Mouse (Mus musculus): Measurements from ENCODE around the gene Gpcpd1. TPM values are rescaled to one million over a fixed set of nuclear protein-coding genes. Genes with fewer than 3 reads are reported as not detected.

The Gpcpd1 gene
- polyA plus RNA-seq, 1 experiment: not detected

- no peak for TF ChIP-seq POLR2A (IDR thresholded peaks at IDR 0.05; ENCODE audit: insufficient read depth, low read depth, low read length)
- TF ChIP-seq CTCF (IDR thresholded peaks at IDR 0.05; ENCODE audit: insufficient read depth, low read depth, low read length): no peak
- no peak overlapping the region for H3K4me3 ChIP-seq (ENCODE audit: insufficient read depth, low read depth, low read length)
- H3K27ac ChIP-seq (ENCODE audit: insufficient read depth, low read depth, low read length): no peak overlapping the region
- H3K4me1 ChIP-seq (ENCODE audit: control insufficient read depth, insufficient read depth, low read length): peaks cover 23% of the 10 kb centered on the region
- 67% methylated on average over 5 of the region's 7 CpGs for WGBS
Measured at GRCm38 (mm10) chr2:132511011-132511818, 76.3 kb downstream of the Gpcpd1 start.

- no peak overlapping the region for H3K4me3 ChIP-seq (ENCODE audit: insufficient read depth, low read depth, low read length)
- no peak overlapping the region for H3K27ac ChIP-seq (ENCODE audit: insufficient read depth, low read depth, low read length)
- 94% methylated on average over 1 of the region's 1 CpGs for WGBS
- no peak for TF ChIP-seq POLR2A (IDR thresholded peaks at IDR 0.05; ENCODE audit: insufficient read depth, low read depth, low read length)
- TF ChIP-seq CTCF (IDR thresholded peaks at IDR 0.05; ENCODE audit: insufficient read depth, low read depth, low read length): no peak
- peaks cover 23% of the 10 kb centered on the region for H3K4me1 ChIP-seq (ENCODE audit: control insufficient read depth, insufficient read depth, low read length)
Measured at GRCm38 (mm10) chr2:132509714-132510113, 77.8 kb downstream of the Gpcpd1 start.

- TF ChIP-seq CTCF (IDR thresholded peaks at IDR 0.05; ENCODE audit: insufficient read depth, low read depth, low read length) (no peak), POLR2A (IDR thresholded peaks at IDR 0.05; ENCODE audit: insufficient read depth, low read depth, low read length) (no peak)
Measured at GRCm38 (mm10) chr2:132509261-132509660, 78.3 kb downstream of the Gpcpd1 start.

GRCm38 (mm10) chr2:132507521-132507920 is 80.0 kb downstream of the Gpcpd1 start:
- H3K4me1 ChIP-seq (ENCODE audit: control insufficient read depth, insufficient read depth, low read length): peaks cover 3% of the 10 kb centered on the region
- TF ChIP-seq POLR2A (IDR thresholded peaks at IDR 0.05; ENCODE audit: insufficient read depth, low read depth, low read length): no peak
- no peak for TF ChIP-seq CTCF (IDR thresholded peaks at IDR 0.05; ENCODE audit: insufficient read depth, low read depth, low read length)
- no peak overlapping the region for H3K27ac ChIP-seq (ENCODE audit: insufficient read depth, low read depth, low read length)
- WGBS: 81% methylated on average over 6 of the region's 6 CpGs
- H3K4me3 ChIP-seq (ENCODE audit: insufficient read depth, low read depth, low read length): no peak overlapping the region

More at GRCm38 (mm10) chr2:132509261-132509660, 78.3 kb downstream of the Gpcpd1 start:
- no peak overlapping the region for H3K4me3 ChIP-seq (ENCODE audit: insufficient read depth, low read depth, low read length)
- peaks cover 19% of the 10 kb centered on the region for H3K4me1 ChIP-seq (ENCODE audit: control insufficient read depth, insufficient read depth, low read length)
- H3K27ac ChIP-seq (ENCODE audit: insufficient read depth, low read depth, low read length): no peak overlapping the region
- 55% methylated on average over 9 of the region's 9 CpGs for WGBS

GRCm38 (mm10) chr2:132507091-132507490 is 80.4 kb downstream of the Gpcpd1 start:
- Histone ChIP-seq H3K27ac (ENCODE audit: insufficient read depth, low read depth, low read length) (no peak overlapping the region), H3K4me1 (ENCODE audit: control insufficient read depth, insufficient read depth, low read length) (0 out of 2 replicates have a peak, but pooled peaks cover 2% of the 10 kb centered on the region), H3K4me3 (ENCODE audit: insufficient read depth, low read depth, low read length) (no peak overlapping the region)
- WGBS: 82% methylated on average over 14 of the region's 14 CpGs
- TF ChIP-seq CTCF (IDR thresholded peaks at IDR 0.05; ENCODE audit: insufficient read depth, low read depth, low read length): no peak

- Histone ChIP-seq H3K27ac (ENCODE audit: insufficient read depth, low read depth, low read length) (no peak overlapping the region), H3K4me3 (ENCODE audit: insufficient read depth, low read depth, low read length) (no peak overlapping the region), H3K4me1 (ENCODE audit: control insufficient read depth, insufficient read depth, low read length) (0 out of 2 replicates have a peak, but pooled peaks cover 2% of the 10 kb centered on the region)
- TF ChIP-seq POLR2A (IDR thresholded peaks at IDR 0.05; ENCODE audit: insufficient read depth, low read depth, low read length): no peak
- WGBS: 96% methylated on average over 6 of the region's 6 CpGs
Measured at GRCm38 (mm10) chr2:132505828-132506227, 81.7 kb downstream of the Gpcpd1 start.

- WGBS: 78% methylated on average over 3 of the region's 3 CpGs
- no peak overlapping the region for H3K4me3 ChIP-seq (ENCODE audit: insufficient read depth, low read depth, low read length)
- H3K27ac ChIP-seq (ENCODE audit: insufficient read depth, low read depth, low read length): no peak overlapping the region
- no peak for TF ChIP-seq CTCF (IDR thresholded peaks at IDR 0.05; ENCODE audit: insufficient read depth, low read depth, low read length)
- no peak for TF ChIP-seq POLR2A (IDR thresholded peaks at IDR 0.05; ENCODE audit: insufficient read depth, low read depth, low read length)
- H3K4me1 ChIP-seq (ENCODE audit: control insufficient read depth, insufficient read depth, low read length): no peaks in the 10 kb centered on the region
Measured at GRCm38 (mm10) chr2:132498344-132498743, 89.2 kb downstream of the Gpcpd1 start.

- H3K27ac ChIP-seq (ENCODE audit: insufficient read depth, low read depth, low read length): no peak overlapping the region
- TF ChIP-seq POLR2A (IDR thresholded peaks at IDR 0.05; ENCODE audit: insufficient read depth, low read depth, low read length) (no peak), CTCF (IDR thresholded peaks at IDR 0.05; ENCODE audit: insufficient read depth, low read depth, low read length) (no peak)
- no peaks in the 10 kb centered on the region for H3K4me1 ChIP-seq (ENCODE audit: control insufficient read depth, insufficient read depth, low read length)
- 82% methylated on average over 7 of the region's 7 CpGs for WGBS
- H3K4me3 ChIP-seq (ENCODE audit: insufficient read depth, low read depth, low read length): no peak overlapping the region
Measured at GRCm38 (mm10) chr2:132497412-132498135, 90.0 kb downstream of the Gpcpd1 start.

GRCm38 (mm10) chr2:132493184-132493583 is 94.3 kb downstream of the Gpcpd1 start:
- H3K27ac ChIP-seq (ENCODE audit: insufficient read depth, low read depth, low read length): no peak overlapping the region
- TF ChIP-seq CTCF (IDR thresholded peaks at IDR 0.05; ENCODE audit: insufficient read depth, low read depth, low read length) (no peak), POLR2A (IDR thresholded peaks at IDR 0.05; ENCODE audit: insufficient read depth, low read depth, low read length) (no peak)
- 92% methylated on average over 4 of the region's 4 CpGs for WGBS
- no peak overlapping the region for H3K4me3 ChIP-seq (ENCODE audit: insufficient read depth, low read depth, low read length)
- no peaks in the 10 kb centered on the region for H3K4me1 ChIP-seq (ENCODE audit: control insufficient read depth, insufficient read depth, low read length)
